Mouse (Mus musculus) olfactory bulb, adult 2 months (tissue): ENCODE measurements around the gene Fam170b.

Experiments used
- CTCF ChIP-seq: fragments of 200-500 bp; IDR thresholded peaks from 2 replicates; pipeline ENCODE4 v1.5.1; 2012; ENCODE audit warnings: low read depth, mild to moderate bottlenecking, low read length, moderate library complexity; ENCODE audit not compliant: insufficient read depth
- POLR2A ChIP-seq: fragments of 200-500 bp; IDR thresholded peaks from 2 replicates; pipeline ENCODE4 v1.6.1; 2012; ENCODE audit warnings: mild to moderate bottlenecking, low read depth, low read length, moderate library complexity; ENCODE audit not compliant: insufficient read depth

DNA sequence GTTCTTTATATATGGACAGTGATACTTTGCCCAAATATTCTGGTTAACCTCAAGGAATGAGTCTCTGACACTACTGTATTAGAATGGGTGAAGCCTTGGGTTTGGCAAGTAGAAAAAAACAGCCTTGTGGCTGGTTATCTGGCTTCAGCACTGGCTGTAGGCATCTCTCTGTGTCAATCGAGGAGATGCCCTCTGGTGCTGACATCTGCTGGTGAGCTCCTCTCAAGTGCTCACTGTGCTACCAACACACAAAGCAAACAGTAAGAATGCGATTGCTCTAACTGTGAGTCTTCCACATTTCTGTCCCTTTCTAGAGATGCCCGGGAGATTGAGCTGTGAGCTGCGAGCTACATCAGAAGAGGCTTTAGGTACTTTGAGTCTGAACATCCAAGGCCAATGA is 17.2 kb upstream of the Fam170b start:
- TF ChIP-seq CTCF (no peak), POLR2A (no peak)
